Mouse (Mus musculus): ENCODE measurements around the gene Olfr715.
"Not testable (repeated sequence)": the region's sequence is repeated elsewhere in the genome, so short reads cannot be mapped to it uniquely, and the experiment has no call there.

Olfr715 gene

GRCm38 (mm10) chr7:107130983-107131382 lies at the start of gene Olfr715:
TSS of gene Olfr715 (minus strand) at chr7:107131083.
- not testable (repeated sequence) for DNase-seq (ENCODE audit: low spot score in 2 of 2)

- no peak for DNase-seq (ENCODE audit: low spot score in 2 of 2)
Observed at GRCm38 (mm10) chr7:107180406-107180805, 49.5 kb upstream of the Olfr715 start.

GRCm38 (mm10) chr7:107166690-107167089 lies 35.8 kb upstream of the Olfr715 start, which contains the start of gene Nlrp14:
TSS of gene Nlrp14 (plus strand) at chr7:107166990.
- DNase-seq (ENCODE audit: low spot score in 2 of 2) = no peak

GRCm38 (mm10) chr7:107138027-107138426 lies 7.1 kb upstream of the Olfr715 start, which contains the start of gene Olfr716:
TSS of gene Olfr716 (plus strand) at chr7:107138327.
- DNase-seq (ENCODE audit: low spot score in 2 of 2) = not testable (repeated sequence)

- not testable (repeated sequence) for DNase-seq (ENCODE audit: low spot score in 2 of 2)
Observed at GRCm38 (mm10) chr7:107110269-107110668, 20.6 kb downstream of the Olfr715 start, which contains the start of gene Olfr715b. TSS of gene Olfr715b (minus strand) at chr7:107110369.

GRCm38 (mm10) chr7:107092920-107093319 lies 38.0 kb downstream of the Olfr715 start, which contains the start of gene Olfr17:
TSS of gene Olfr17 (plus strand) at chr7:107093220.
- no peak for DNase-seq (ENCODE audit: low spot score in 2 of 2)
